Mouse (Mus musculus): Measurements from ENCODE around the gene Heatr6.

- no peak for TF ChIP-seq EP300 (IDR thresholded peaks at IDR 0.05; ENCODE audit: low read depth)
- peak; percentile 51 for TF ChIP-seq CTCF (IDR thresholded peaks at IDR 0.05; ENCODE audit: low read depth)
These were observed 78.9 kb downstream of the Heatr6 start for GRCm38 (mm10) chr11:83832389-83832788.
